Mouse (Mus musculus) forebrain, embryonic 15.5 days (tissue): ENCODE measurements around the gene Syt8. TPM values are rescaled to one million over a fixed set of nuclear protein-coding genes. Genes with fewer than 3 reads are reported as not detected.

ENCODE experiments used
- ATAC-seq: fragments of 200-750 bp; cut with Nextera tagmentation; replicated peaks from 2 replicates; pipeline ENCODE4 v1.8.0; 2017; ENCODE audit warnings: mild to moderate bottlenecking, moderate TSS enrichment, moderate library complexity
- H3K27ac ChIP-seq: fragments of 300-500 bp; sonication (generic); replicated peaks from 2 replicates; pipeline ENCODE4 v1.5.1; 2015; ENCODE audit warnings: mild to moderate bottlenecking, inconsistent platforms
- H3K27me3 ChIP-seq: fragments of 300-500 bp; sonication (generic); 2 replicates; pipeline ENCODE4 v1.6.1; 2015; ENCODE audit warnings: inconsistent platforms
- H3K36me3 ChIP-seq: fragments of 300-500 bp; sonication (generic); 2 replicates; pipeline ENCODE4 v1.6.1; 2015; ENCODE audit warnings: mild to moderate bottlenecking, inconsistent platforms
- H3K4me1 ChIP-seq: fragments of 300-500 bp; sonication (generic); 2 replicates; pipeline ENCODE4 v1.6.1; 2015; ENCODE audit warnings: inconsistent platforms
- H3K4me2 ChIP-seq: fragments of 300-500 bp; sonication (generic); replicated peaks from 2 replicates; pipeline ENCODE4 v1.6.1; 2015; ENCODE audit warnings: mild to moderate bottlenecking, inconsistent platforms
- H3K4me3 ChIP-seq: fragments of 300-500 bp; sonication (generic); 2 replicates; pipeline ENCODE4 v1.5.1; 2015; ENCODE audit warnings: mild to moderate bottlenecking, inconsistent platforms
- H3K9ac ChIP-seq: fragments of 300-500 bp; sonication (generic); replicated peaks from 2 replicates; pipeline ENCODE4 v1.6.1; 2015; ENCODE audit warnings: mild to moderate bottlenecking, inconsistent platforms
- H3K9me3 ChIP-seq: fragments of 300-500 bp; sonication (generic); 2 replicates; pipeline ENCODE4 v1.6.1; 2016; ENCODE audit warnings: inconsistent platforms
- WGBS: fragments of 180-500 bp; shearing (Covaris S2); methylation state at CpG from one replicate; pipeline ENCODE4 v1.1.7; 2015; ENCODE audit warnings: mixed read lengths; 5-methylcytosine and 5-hydroxymethylcytosine counted together
- polyA plus RNA-seq: library from polyadenylated mRNA; unstranded; fragments of >200 nt; fragmentation: Nextera tagmentation; extraction: Ambion mirVana; gene quantifications from 2 replicates; pipeline ENCODE4 v1.2.1, GENCODE M21; 2015

The Syt8 gene
- polyA plus RNA-seq, 1 experiment from 2014 or later: not detected

- Histone ChIP-seq H3K27me3 (no peaks in the 10 kb centered on the region), H3K4me2 (no peak overlapping the region), H3K4me1 (peaks cover 8% of the 10 kb centered on the region; the same call in 1 of the 2 replicates), H3K9me3 (no peaks in the 10 kb centered on the region), H3K4me3 (no peak overlapping the region), H3K36me3 (no peaks in the 10 kb centered on the region), H3K9ac (no peak overlapping the region), H3K27ac (no peak overlapping the region)
- ATAC-seq: no peak
- 44% methylated on average over 6 of the region's 6 CpGs for WGBS
Measured at GRCm38 (mm10) chr7:142471414-142471861, 36.8 kb downstream of the Syt8 start.

DNA sequence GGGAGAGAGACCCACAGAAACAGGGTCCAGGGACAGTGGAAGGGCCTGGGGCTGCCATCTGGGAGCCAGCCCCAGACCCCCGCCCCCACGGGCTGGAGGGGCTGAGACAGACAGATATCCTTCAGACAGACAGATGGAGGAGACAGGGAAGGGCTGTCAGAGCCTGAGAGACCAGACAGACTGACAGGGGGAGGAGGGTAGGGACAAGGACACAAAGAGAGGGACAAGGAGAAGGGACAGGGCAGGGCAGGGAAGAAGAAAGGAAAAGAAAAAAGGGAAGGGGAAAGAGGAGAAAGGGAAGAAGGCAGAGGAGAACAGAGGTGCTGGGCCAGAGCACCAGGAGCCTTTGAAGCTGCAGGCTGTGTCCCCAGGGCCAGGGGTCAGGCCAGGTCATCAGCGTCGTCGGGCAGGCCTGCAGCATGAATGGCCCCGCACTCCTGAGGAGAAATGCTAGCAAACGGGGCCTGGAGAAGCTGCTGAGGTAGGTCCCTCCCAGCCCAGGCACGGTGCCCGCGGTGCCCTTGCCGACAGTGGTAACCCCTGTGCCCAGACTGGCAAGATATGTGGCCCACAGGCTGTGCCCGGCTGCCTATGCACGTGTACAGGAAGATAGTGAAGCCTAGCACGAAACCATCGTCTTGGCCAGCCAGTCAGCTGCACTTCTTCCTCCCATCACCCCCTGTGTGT, 37.4 kb downstream of the Syt8 start:
- H3K4me3 ChIP-seq: no peak overlapping the region
- peaks cover 8% of the 10 kb centered on the region; the same call in 1 of the 2 replicates for H3K4me1 ChIP-seq
- H3K27ac ChIP-seq: no peak overlapping the region
- no peak overlapping the region for H3K9ac ChIP-seq
- no peaks in the 10 kb centered on the region for H3K9me3 ChIP-seq
- no peak overlapping the region for H3K4me2 ChIP-seq
- H3K36me3 ChIP-seq: no peaks in the 10 kb centered on the region
- ATAC-seq: no peak
- H3K27me3 ChIP-seq: no peaks in the 10 kb centered on the region
- WGBS: 40% methylated on average over 15 of the region's 15 CpGs

DNA sequence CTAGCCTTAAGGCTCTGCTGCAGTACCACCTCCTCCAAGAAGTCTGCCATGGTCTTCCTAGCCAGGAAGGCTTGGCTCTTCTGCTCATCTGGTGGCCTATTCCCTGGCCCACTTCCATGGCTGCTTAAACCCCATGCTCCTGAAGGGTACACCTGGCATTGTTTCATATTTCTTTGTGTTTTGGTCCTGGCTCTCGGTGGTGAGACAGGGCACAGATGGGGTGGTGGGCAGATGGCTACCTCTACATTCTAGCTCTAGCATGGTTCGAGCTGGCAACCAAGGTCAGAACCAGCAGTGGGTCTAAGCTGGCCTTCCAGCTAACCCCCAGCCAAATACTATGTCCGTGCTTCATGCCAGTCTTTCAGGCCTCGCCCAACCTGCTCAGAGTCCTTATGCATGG, 38.3 kb downstream of the Syt8 start:
- no peak for ATAC-seq
- no peaks in the 10 kb centered on the region for H3K9me3 ChIP-seq
- peaks cover 8% of the 10 kb centered on the region; the same call in 1 of the 2 replicates for H3K4me1 ChIP-seq
- WGBS: 88% methylated on average over 4 of the region's 4 CpGs
- no peak overlapping the region for H3K9ac ChIP-seq
- H3K4me2 ChIP-seq: no peak overlapping the region
- H3K27ac ChIP-seq: no peak overlapping the region
- no peaks in the 10 kb centered on the region for H3K27me3 ChIP-seq
- no peak overlapping the region for H3K4me3 ChIP-seq
- no peaks in the 10 kb centered on the region for H3K36me3 ChIP-seq

DNA sequence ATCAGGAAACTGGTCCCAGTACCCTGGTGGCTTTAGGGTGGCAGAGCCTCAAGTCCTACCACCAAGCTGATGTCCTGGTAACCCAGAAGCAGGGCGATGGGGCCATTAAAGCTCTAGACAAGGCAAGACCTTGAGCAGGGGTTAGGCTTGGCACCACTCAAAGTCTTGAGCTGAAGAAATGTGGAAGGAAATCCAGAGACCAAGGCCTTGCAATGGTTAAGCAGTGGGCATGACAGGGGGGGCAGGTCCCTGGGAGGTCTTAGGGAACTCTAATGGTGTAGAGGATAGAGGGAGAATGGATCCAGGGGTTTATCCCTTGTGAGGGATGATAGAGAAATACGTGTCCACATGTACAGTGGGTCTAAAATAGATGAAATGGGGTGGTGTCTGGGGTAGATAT, 38.8 kb downstream of the Syt8 start:
- no peak overlapping the region for H3K27ac ChIP-seq
- no peaks in the 10 kb centered on the region for H3K36me3 ChIP-seq
- H3K27me3 ChIP-seq: no peaks in the 10 kb centered on the region
- H3K9ac ChIP-seq: no peak overlapping the region
- H3K9me3 ChIP-seq: no peaks in the 10 kb centered on the region
- H3K4me2 ChIP-seq: no peak overlapping the region
- whole genome bisulfite sequencing: 87% methylated on average over 2 of the region's 2 CpGs
- peaks cover 8% of the 10 kb centered on the region; the same call in 1 of the 2 replicates for H3K4me1 ChIP-seq
- H3K4me3 ChIP-seq: no peak overlapping the region
- no peak for ATAC-seq

GRCm38 (mm10) chr7:142474799-142475198, 40.1 kb downstream of the Syt8 start:
- Histone ChIP-seq H3K27ac (no peak overlapping the region), H3K9me3 (no peaks in the 10 kb centered on the region), H3K9ac (no peak overlapping the region), H3K27me3 (no peaks in the 10 kb centered on the region), H3K4me1 (peaks cover 8% of the 10 kb centered on the region; the same call in 1 of the 2 replicates), H3K4me3 (no peak overlapping the region), H3K36me3 (no peaks in the 10 kb centered on the region), H3K4me2 (no peak overlapping the region)
- ATAC-seq: no peak
- whole genome bisulfite sequencing: 82% methylated on average over 14 of the region's 14 CpGs

- Histone ChIP-seq H3K27ac (no peak overlapping the region), H3K9ac (no peak overlapping the region), H3K9me3 (no peaks in the 10 kb centered on the region), H3K4me2 (no peak overlapping the region), H3K36me3 (no peaks in the 10 kb centered on the region), H3K4me3 (no peak overlapping the region), H3K27me3 (no peaks in the 10 kb centered on the region), H3K4me1 (peaks cover 8% of the 10 kb centered on the region; the same call in 1 of the 2 replicates)
- no peak for ATAC-seq
- WGBS: 55% methylated on average over 7 of the region's 7 CpGs
Measured at GRCm38 (mm10) chr7:142475641-142476040, 41.0 kb downstream of the Syt8 start.

DNA sequence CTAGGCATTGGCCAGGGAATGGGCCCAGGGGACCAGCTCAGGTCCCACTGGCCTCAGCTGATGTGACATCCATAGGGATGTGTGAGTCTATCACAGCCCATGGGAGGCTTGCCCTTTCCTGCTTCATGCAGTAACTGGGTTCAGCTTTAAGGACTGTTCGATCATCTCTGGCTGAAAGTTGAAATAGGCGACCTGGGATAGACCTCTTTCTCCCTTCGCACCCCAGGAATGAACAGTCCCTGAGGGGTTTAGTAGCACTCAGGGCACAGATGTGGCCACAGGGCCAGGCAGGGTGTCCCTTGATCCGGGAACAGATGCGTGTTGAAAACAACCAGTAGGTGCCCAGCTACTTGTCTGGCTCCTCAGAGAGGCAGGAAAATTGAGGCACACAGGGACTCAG, 41.6 kb downstream of the Syt8 start:
- no peak overlapping the region for H3K4me3 ChIP-seq

DNA sequence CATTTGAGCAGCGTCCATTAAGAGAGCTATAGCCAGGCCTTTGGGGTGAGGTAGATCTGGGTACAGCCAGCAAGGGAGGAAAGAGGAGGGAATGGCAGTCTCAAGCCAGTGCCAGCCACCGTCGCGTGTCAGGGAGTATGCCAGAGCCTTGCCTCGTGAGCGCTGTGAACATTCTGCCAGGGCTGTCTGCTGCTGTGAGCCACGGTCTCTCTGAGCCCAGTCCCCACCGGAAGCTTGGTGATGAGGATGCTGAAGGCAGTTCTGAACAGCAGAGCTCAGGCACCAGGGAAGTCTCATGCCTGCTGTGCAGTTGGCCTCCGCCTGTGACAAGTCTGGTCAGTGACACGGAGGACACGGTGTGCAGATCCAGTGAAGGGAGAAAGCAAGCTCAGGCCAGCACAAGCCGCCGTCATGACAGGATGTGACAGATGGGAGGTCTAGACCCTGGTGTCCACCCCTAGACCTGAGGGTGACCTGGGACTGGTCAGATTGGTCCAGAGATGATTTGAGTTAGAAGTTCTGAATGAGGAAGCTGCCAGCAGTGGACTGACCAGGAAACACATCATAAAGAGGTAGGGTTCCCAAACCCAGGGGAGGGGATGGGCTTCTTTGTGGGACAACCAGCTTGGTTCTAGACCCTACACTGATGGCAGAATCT, 42.3 kb downstream of the Syt8 start:
- Histone ChIP-seq H3K27me3 (no peaks in the 10 kb centered on the region), H3K4me3 (no peak overlapping the region), H3K9me3 (no peaks in the 10 kb centered on the region), H3K36me3 (no peaks in the 10 kb centered on the region), H3K9ac (no peak overlapping the region), H3K4me2 (no peak overlapping the region), H3K4me1 (peaks cover 10% of the 10 kb centered on the region), H3K27ac (no peak overlapping the region)
- 81% methylated on average over 13 of the region's 13 CpGs for WGBS
- no peak for ATAC-seq

More for the DNA sequence above, 41.6 kb downstream of the Syt8 start:
- H3K9me3 ChIP-seq: no peaks in the 10 kb centered on the region
- WGBS: 83% methylated on average over 5 of the region's 5 CpGs
- H3K4me1 ChIP-seq: peaks cover 10% of the 10 kb centered on the region
- no peak for ATAC-seq
- no peaks in the 10 kb centered on the region for H3K36me3 ChIP-seq
- H3K4me2 ChIP-seq: no peak overlapping the region
- H3K27me3 ChIP-seq: no peaks in the 10 kb centered on the region
- no peak overlapping the region for H3K27ac ChIP-seq
- no peak overlapping the region for H3K9ac ChIP-seq

GRCm38 (mm10) chr7:142478001-142478400, 43.4 kb downstream of the Syt8 start:
- H3K27ac ChIP-seq: no peak overlapping the region
- H3K4me1 ChIP-seq: peaks cover 18% of the 10 kb centered on the region
- no peaks in the 10 kb centered on the region for H3K27me3 ChIP-seq
- no peaks in the 10 kb centered on the region for H3K9me3 ChIP-seq
- H3K36me3 ChIP-seq: no peaks in the 10 kb centered on the region
- H3K4me2 ChIP-seq: no peak overlapping the region
- H3K9ac ChIP-seq: no peak overlapping the region
- no peak for ATAC-seq
- H3K4me3 ChIP-seq: no peak overlapping the region
- 91% methylated on average over 6 of the region's 6 CpGs for WGBS

- no peak overlapping the region for H3K4me3 ChIP-seq
- H3K4me2 ChIP-seq: no peak overlapping the region
- H3K4me1 ChIP-seq: peaks cover 19% of the 10 kb centered on the region
- H3K27ac ChIP-seq: no peak overlapping the region
- H3K9ac ChIP-seq: no peak overlapping the region
- WGBS: 60% methylated on average over 2 of the region's 2 CpGs
- no peak for ATAC-seq
- H3K27me3 ChIP-seq: no peaks in the 10 kb centered on the region
- H3K36me3 ChIP-seq: no peaks in the 10 kb centered on the region
- H3K9me3 ChIP-seq: no peaks in the 10 kb centered on the region
Measured at GRCm38 (mm10) chr7:142478574-142478973, 43.9 kb downstream of the Syt8 start.

- H3K4me3 ChIP-seq: no peak overlapping the region
- H3K27ac ChIP-seq: no peak overlapping the region
- ATAC-seq: no peak
- H3K27me3 ChIP-seq: no peaks in the 10 kb centered on the region
- H3K4me1 ChIP-seq: peaks cover 19% of the 10 kb centered on the region
- no peaks in the 10 kb centered on the region for H3K36me3 ChIP-seq
- H3K9me3 ChIP-seq: no peaks in the 10 kb centered on the region
- H3K4me2 ChIP-seq: no peak overlapping the region
- H3K9ac ChIP-seq: no peak overlapping the region
Measured at GRCm38 (mm10) chr7:142479307-142479706, 44.7 kb downstream of the Syt8 start.

- Histone ChIP-seq H3K4me3 (no peak overlapping the region), H3K27ac (no peak overlapping the region), H3K9me3 (no peaks in the 10 kb centered on the region), H3K4me2 (no peak overlapping the region), H3K9ac (no peak overlapping the region), H3K4me1 (peaks cover 19% of the 10 kb centered on the region), H3K27me3 (no peaks in the 10 kb centered on the region), H3K36me3 (no peaks in the 10 kb centered on the region)
- 88% methylated on average over 3 of the region's 3 CpGs for WGBS
- ATAC-seq: no peak
Measured at GRCm38 (mm10) chr7:142479886-142480285, 45.2 kb downstream of the Syt8 start.
